Mouse (Mus musculus) kidney, postnatal 4 days (tissue): Measurements from ENCODE around the gene Ppa2.

ENCODE experiments used
- DNase-seq, 2 experiments: peaks; one replicate each; pipeline ENCODE4 v3.0.0; 2021; ENCODE audit warnings: mixed read lengths in 2 of 2

The Ppa2 gene

DNA sequence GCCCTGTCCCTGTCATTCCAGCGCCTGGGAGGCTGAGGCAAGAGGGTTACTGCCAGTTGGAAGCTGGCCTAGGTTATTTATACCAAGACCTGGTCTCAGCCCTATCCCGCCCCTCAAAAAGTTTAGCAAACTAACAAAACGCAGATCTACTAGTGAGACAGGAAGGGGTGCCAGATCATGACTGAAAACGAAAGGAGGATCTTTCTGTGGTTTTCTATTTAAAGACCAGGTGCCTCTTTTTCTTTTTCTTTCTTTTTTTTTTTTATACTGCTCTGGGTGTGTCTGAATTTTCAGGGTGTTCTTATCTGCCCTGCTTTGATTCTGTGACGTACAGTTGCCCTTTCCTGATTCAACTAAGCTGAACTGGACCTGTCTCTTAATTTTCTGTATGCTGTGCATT lies 22.4 kb downstream of the Ppa2 start:
- no peak for DNase-seq

DNA sequence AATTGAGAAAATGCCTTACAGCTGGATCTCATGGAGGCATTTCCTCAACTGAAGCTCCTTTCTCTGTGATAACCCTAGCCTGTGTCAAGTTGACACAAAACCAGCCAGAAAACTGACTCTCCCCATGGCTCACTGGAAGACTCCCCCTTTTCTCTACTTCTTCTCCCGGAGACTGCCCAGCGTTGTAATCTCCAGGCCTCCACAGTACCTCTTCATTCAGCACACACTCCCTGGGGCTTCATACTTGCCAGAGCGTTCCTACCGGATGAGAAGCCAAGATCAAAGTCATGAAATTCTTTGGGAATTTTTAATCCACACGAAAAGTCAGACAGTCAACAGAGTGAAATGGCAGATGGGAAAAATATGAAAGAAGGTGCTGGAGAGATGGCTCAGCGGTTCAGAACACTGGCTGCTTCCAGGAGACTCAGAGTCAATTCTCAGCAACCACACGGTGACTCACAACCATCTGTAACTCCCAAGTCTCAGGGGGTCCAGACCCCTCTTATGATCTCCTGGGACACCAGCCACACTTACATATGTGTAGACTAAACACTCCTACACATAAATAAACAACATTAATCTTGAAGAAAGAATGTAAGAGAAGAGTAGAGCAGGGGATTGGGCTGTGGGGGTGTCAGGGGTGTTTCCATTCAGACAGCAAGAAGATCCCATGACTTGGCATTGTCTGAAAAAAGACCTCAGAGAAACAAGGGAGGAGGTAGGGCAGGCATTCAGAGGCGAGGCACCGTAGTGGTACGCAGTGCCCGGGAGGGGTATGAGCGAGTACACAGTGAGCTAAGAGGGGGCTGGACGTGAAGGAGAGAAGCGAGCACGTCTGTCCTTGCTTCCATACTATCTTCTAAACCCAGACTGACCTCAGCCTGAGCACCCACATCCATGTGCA lies 23.6 kb downstream of the Ppa2 start:
- DNase-seq: no peak

DNA sequence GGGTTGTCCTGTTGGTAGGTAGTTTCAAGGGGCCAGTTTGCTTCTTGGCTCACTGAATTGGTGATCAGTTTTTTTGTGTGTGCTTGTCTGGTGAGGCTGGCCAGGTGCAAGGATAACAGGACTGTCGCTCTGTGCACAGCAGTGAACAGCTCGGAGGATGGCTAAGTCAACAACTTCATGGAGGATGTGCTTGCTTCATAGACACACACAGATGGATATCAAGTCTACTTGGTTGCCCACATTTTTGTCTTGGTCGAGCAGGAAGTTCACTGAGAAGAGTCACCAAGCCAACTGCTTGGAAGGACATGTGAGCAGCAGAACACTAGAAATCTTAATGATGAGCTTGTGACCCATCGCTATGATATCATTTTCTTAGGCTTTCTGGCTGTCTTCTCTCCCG lies 24.8 kb downstream of the Ppa2 start:
- DNase-seq: no peak

DNA sequence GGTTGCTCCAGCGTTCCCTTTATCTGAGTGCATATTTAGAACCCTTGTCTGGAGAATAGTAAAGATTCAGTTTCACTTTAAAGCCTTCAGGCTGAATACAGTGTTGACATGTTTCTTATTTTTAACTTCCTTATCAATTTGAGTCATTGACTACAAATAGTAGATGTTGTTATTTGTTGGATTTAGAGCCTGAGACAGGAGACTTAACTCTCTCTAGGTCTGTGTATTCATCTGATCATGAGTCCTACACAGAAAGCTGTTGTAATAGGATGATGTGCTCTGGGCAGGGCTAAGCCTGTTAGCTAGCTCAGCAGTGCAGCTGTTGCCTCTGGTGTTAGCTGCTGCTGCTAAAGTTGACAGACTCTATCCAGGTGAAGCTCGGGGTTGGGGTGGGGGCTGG lies 25.3 kb downstream of the Ppa2 start:
- DNase-seq: no peak

DNA sequence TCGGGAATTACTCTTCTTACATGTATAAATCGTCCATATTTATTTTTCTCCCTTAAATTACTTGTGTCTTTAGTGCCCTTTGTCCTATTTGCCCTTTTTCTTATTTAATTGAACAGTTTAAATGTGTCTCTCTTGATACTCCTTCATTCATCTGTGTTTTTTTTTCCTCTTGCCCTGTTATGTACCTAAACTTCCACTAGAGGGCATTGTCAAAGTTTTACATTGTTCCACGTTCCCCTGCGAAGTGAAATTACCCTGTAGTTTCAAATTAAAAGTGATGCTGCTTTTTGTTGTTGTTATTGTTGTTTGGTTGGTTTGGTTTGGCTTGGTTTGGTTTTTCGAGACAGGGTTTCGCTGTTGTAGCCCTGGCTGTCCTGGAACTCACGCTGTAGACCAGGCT lies 26.5 kb downstream of the Ppa2 start:
- no peak for DNase-seq

DNA sequence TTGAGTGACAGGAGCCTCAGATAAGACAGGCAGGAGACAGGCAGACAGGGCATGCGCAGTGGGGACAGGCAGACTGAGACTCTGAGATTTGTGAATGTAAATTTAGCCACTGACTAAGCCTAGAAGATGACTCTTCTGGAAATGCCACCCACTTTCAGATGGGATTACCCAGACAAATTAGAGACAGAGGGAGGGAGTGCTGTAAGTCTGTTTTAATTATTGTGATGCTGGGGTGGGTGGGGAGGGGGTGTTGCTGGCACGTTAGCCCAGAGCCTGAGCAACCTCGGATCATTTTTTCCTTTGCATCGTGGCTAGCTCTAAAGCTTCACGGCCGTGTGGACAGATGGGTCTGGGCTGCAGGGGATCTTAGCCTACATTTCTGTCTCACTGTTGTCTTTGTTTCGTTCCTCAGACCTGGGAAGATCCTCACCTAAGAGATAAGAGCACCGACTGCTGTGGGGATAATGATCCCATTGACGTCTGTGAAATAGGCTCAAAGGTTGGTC lies 29.0 kb downstream of the Ppa2 start:
- DNase-seq: no peak

DNA sequence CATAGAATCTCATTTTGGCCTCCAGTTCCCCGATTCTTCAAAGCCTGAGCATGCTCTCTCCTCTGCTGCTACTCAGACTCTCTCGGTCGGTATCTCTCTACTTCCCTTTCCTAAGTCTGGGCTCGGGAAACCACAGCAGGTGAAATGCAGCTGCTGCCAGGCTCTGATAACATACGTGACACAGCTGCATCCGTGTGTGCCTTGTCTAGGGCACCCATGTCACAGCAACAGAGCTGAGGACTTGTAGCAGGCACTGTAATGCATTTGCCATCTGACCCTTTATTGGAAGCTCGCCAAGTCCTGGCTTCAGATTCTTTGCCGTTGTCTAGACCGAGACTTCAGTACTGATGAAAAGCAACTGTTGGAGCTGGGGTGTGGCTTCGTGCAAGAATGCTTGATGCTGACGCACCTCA lies 29.5 kb downstream of the Ppa2 start:
- DNase-seq: peak; percentile 67 to 75

DNA sequence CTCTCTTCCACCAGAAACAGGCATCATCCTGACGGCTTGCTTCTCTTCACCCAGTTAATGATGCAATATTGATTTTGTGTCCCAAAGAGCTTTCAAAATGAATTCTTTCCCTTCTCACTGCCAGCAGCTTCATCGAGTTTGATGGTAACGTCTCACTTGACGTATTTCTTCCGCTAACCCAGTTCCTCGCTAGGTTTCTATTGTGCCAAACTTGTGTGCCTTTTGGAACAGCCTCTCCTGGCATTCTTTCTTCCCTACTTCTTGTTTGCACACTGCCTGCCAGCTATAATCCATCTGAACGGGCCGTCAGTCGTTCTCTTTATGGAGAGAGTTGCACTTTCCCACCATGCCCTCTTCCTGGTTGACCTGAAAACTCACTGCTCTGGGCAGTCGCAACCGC lies 31.2 kb downstream of the Ppa2 start:
- no peak for DNase-seq

DNA sequence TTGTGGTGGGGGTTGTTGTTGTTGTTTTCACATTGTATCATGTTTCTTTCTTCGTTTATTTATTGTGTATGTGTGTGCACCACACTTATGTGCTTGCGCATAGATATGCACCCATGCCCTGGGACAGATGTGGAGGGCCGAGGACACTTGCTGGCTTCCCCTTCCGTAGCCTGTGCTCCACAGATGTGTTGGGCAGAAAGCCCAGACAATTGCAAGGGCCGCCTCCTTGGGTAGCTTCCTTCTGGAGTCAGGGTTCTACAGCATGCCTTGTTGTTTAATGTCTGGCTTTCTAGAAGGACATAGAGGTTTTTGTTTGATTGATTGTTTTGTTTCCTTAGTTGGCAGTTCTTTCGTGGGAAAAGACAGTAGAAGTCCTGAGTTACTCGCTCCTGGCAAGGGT lies 37.6 kb downstream of the Ppa2 start:
- DNase-seq: peak; percentile 25 to 40

DNA sequence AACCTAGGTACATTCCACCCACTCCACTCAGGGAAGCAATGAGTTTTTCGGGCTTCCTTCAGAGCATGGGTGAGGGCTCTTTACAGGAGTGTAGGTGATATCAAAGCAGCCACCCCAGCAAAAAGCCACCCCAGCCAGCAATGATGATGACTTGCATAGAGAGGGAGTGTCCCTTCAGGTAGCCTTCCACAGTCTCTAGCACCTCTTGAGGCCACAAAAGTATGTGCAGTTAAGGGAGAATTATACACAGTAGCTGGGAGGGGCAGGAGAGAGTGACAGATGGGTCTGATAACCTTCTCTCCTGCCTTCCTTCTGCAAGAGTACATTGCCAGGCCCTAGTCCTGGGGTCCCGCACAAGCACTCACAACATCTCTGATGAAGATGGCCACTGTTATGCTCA lies 38.9 kb downstream of the Ppa2 start:
- no peak for DNase-seq

DNA sequence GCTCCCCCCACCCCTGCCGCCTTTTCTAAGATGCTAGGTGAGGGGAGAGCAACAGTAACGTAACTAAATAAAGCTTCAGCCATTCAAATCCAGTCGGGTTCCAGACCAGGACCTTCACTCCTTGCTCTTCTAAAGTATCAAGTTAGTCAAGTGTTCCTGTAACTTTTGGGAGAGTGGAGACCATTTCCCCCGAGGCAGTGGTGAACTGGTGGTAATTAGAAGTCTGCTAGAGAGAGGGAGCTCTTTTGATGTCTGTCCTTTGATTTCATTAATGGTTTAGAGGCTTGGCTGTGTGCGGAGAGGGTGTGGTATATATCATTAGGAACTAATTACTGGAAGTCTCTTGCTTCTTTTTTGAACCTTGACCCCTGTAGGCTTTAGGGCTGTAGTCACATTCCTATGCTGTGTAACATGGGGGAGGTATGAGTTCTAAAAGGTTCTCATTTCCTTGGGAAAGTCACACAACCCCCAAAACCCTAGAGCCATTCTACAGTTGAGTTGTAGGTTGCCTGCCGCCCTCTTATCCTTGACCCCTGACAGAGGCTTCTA lies 47.6 kb downstream of the Ppa2 start:
- no peak for DNase-seq

DNA sequence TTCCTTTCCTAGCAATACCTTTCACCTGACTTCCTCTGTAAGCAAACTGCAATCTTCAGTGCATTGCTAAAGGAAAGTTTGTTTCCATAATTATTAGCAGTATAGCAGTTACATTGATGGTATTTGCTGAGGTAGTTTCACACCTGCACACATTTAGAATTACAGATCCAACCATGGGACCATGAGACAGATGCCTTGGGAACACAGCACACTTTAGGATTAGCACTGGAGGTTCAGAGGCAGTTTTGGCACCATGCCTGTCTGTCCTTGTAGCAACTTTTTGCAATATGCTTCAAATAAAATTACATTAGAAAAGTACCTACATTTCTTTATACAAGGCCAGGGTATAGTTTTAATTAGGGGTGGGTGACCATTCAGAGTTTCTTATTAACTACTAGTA lies 48.1 kb downstream of the Ppa2 start:
- no peak for DNase-seq

DNA sequence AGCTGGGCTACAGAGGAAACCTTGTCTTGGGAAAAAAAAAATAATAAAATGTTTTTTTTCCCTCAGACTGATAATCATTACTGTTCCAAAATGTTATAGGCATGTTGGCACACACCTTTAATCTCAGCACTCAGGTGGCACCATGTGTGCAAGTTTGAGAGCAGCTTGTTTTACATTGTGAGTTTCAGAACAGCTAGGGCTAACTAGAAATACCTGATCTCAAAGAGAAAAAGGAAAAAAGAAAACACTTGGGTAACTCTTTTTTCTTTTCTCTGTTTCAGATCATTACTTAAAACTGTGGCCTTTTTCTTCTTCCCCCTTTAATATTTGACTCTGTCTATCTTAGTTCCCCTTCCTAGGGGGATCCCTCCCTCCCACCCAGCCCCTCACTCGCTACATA lies 51.5 kb downstream of the Ppa2 start:
- no peak for DNase-seq

DNA sequence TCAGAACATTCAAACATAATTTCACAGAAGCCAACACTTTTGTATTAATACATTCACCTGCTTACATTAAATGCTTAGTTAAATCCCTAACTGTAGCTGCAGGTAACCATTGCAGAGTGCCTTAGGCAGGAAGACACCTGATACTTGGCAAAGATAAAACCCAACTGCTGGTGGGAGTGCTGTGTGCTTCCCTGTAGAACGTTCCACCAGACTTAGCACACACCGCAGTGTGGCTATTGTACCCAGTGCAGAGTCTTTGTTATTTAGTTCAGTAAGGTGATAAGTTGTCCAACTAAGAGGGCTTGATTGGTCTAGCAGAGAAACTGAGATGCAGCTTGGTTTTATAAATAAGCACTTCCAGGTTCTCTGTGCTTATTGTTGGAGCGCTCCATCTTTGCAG lies 54.2 kb downstream of the Ppa2 start:
- no peak for DNase-seq

DNA sequence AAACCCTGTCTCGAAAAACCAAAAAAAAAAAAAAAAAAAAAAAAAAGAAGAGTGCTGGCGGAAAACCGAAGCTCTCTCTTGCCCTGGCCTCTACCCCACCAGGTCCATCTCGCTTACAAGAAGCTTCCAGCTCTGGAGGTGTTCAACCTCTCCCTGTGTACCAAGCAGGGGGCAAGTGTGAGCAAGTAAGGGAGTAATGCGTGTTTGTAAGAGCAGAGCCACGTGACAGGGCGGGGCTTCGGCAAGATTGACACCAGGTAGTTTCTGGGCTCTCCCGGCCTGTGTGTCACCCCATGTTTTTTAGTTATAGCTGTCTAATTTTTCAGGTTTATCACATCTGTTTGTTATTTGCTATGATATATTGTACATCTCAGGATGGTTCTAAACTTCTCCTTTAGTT lies 56.2 kb downstream of the Ppa2 start:
- DNase-seq: no peak

DNA sequence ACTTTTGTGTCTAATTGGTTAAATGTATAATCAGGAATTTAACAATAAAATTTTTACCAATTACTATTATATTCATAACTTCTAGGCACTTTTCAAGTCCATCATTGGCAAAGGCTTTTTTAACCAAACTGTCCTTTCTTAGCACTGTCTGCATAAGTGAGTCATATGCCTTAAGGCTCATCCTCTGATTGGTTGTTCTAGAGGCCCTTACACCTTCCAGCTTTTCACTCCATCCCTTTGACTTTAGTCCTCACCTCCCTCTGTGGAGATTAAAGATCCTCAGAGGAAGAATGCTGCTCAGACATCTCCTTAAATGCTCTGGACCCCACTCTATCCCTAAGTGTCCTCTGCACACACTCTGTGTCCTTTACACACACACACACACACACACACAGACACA lies 68.3 kb downstream of the Ppa2 start:
- no peak for DNase-seq

DNA sequence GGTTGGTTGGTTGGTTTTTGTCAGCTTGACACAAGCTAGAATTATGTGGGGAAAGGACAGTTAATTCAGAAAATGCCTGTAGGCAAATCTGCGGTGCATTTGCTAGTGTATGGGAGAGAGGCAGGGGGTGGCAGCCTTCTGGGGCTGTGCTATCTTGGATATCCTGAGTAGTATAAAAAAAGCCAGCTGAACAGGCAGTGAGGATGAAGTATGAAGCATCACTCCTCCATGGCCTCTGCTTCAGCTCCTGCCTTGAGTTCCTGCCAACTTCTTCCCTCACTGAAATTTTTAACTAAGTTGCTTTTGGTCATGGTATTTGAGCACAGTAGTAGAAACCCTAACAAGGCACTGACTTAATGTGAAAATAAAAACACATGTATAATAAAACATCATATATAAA lies 70.1 kb downstream of the Ppa2 start:
- no peak for DNase-seq

DNA sequence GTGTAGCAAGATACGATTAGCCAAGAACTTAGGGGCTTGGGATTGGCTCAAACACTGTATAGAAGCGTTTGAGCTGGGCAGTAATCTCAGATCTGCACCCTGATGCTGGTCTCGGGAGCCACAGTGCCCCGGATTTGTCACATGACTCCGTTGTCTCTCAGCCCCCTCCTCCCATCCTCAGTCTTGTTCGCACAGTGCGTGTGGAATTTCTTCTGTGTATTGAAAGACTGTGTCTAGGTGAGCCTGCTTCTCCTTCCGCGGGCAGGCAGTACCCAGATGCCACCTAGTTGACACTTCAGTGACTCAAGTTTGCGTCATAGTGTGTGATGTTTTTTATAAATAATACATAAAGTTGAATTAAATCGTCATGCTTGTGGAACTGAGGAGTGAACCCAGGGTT lies 71.6 kb downstream of the Ppa2 start:
- DNase-seq: no peak

DNA sequence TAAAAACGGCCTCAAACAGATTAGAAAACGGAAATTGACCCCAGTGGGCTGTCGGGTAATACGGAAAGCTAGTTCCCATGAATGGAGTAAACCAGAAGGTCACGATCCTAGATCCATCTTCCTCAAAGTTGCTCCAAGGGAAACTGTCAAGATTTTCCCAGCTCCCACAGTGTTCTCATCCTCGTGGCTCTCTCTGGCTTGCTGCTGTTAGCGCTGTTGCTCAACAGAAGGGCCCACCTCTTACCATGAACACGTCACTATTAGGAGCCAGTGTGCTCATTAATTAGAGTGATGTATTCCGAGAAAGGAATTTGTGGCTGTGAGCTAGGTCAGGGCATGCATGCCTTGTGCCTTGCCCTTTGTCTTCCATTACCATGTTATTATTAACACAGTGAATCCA lies 72.2 kb downstream of the Ppa2 start:
- DNase-seq: no peak

DNA sequence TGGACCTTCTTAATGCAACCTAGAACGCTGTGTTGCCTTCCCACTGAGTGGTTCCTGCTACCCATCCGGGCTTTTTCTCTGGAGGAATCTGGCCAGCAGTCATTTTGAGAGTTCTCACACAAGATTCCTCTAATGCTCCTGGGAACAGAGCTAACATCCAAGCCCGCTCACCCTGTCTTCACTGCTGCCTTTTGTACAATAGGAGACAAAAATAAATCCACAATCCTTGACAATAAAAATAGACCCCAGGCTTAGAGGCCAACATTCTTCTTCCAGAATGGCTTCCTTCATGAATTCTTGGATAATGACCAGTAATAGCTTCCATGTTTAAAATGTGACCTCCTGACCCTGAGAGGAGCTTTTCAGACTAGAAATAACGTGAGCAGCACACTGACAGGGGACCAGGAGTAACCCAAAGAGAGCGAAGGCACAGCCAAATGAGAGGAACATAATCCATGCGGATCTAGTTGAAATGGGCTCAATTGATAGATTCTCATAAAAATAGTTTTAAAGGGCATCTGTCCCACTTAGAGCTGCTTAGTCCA lies 74.3 kb downstream of the Ppa2 start:
- DNase-seq: peak in 1 of 2 experiments; percentile 31

DNA sequence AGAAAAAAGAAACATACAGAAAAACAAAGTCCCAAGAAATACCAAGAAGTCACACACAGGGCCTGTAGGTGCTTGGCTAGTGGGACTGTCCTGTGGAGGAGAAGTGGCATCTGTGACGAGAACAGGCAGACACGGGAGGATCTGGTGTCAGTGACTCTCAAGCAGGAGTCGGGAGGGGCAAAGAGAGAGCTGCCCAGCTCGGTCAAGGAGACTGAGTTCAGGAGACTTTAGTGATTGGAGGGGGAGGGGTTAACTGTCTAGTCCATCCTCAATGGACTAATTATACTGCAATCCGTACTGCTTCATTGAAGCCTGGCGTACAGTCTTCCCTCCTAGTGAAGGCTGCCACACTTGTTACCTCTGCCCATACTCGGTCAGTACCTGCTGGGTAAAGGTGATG lies 77.4 kb downstream of the Ppa2 start:
- DNase-seq: no peak

DNA sequence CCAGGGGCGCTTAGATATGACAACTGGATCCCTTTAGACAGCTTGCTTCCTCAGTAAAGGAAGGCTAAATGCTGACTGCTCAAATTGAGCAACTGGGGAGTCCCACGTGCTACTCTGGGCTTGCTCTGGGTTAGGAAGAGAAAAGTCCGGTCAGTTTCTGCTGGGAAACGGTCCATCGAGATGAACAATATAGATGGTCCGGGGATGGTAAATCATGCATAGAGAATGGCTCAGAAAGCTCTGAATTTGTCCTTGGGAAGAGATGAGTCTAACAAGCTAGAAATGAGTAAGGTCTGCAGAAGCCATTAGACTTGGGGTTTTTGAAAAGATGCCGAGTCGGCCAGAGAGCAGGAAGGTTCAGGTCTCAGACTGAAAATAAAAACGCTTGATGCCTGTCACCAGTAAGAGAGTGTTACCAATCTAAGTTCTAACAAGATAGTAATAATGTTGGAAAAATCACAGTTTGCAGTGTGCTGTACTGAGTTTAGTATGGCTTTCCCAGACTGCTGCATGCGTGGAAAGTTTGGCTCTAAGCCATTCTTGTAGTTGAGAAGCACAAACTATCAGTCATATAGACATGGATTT lies 80.0 kb downstream of the Ppa2 start:
- DNase-seq: no peak

DNA sequence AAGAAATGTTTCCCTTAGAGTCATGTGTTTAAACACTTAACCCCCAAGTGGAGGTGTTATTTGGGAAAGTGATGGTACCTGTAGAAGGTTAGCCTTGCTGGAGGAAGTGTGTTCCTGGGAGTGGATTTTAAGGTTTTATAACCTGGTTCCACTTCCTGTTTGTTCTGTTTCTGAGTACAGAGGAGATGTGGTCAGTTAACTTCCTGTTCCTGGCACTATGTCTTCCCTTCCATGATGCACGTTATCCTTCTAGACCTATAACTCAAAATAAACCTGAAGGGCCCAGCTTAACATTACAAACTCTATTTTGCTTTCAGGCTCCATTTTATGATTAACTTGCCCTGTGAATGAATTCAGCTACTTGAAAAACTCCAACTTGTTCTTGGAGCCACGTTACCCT lies 84.6 kb downstream of the Ppa2 start:
- no peak for DNase-seq

DNA sequence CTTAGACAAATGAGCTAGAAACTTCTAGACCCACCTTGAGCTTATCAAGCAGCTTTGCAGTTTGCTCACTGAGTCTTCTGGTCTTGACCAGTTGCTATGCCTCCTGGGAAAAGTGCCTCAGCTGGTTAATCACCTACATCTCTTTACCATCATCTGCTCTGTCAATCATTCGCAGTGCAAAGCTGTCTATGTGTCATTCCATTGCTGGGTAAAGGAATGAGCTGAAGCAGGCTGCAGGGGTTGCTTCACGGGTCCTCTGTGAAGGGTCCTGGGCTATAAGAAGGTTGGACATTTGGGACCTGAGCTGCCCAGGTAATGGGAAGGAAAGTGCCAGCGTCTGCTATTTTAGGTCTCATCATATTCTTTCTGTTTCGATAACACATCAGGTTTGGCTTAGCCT lies 93.9 kb downstream of the Ppa2 start:
- peak in 1 of 2 experiments; percentile 6 for DNase-seq
